Mouse (Mus musculus): Measurements from ENCODE around the gene Sez6.
A peak's percentile ranks its signal among the peaks of the same experiment; 100 is the strongest.

Gene Sez6

DNA sequence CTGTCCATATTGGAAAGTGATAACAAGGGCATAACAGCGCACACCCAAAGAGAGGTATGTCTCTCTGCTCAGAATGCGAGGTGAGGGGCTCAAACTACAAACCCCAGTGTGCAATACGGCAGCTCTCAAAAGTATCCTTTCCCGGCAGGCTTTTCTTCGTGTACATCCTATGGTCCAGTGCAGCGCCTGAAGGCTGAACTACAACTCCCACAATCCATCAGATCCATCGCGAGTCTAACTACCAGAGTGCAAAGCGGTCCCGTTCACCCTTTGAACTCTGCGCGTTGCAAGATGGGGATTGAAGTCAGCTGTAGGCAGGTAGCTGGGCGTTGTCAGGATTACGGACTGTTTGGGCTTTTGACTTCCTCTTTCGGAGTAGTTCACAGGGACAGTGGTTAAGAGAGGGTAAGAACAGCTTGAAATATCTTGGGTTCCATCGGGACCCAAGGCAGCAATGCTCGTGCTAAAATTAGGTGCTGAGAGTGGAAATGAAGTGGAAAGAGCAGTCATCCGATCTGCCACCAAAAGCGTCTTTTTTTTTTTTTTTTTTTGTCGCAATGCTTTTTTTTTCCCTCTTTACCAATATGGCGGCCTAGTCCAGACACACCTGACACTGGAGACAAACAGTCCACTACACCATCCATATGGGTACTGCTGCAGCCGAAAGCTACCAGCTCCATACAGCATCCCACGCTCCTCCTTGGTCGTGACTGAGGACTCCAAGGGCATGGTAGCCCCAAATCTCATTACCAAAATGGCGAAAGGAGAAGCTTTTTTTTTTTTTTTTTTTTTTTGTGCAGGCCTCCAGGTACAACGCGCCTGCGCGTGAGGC is 51.2 kb downstream of the Sez6 start:
- peak; percentile 98 for DNase-seq (ENCODE audit: low read depth)

DNA sequence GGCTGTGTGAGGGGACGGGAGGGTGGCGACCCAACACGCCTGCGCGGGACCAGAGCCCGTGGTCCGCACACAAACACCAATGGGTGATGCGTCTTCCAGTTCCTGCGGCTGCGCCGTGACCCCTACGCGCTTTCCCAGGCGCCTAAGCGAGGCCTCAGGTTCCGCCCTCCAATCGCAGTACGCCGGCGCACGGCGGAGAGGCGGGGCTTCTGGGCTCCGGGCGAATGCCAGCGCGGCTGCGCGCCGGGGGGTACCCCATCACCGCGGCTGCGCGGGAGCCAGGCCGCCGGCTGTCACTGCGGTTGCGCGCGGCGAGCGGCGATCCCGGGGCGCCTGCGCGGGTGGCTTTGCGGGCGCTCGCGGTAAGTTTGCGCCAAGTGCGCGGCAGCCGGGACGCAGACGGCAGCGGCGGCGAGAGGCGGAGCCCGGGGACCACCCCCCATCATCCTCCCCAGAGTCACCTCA is 51.9 kb downstream of the Sez6 start, which contains the start of gene Phf12:
Gene Phf12 (plus strand): TSS at position 314 of the 465 bp plus-strand sequence.
- peak; percentile 100 for DNase-seq (ENCODE audit: low read depth)

DNA sequence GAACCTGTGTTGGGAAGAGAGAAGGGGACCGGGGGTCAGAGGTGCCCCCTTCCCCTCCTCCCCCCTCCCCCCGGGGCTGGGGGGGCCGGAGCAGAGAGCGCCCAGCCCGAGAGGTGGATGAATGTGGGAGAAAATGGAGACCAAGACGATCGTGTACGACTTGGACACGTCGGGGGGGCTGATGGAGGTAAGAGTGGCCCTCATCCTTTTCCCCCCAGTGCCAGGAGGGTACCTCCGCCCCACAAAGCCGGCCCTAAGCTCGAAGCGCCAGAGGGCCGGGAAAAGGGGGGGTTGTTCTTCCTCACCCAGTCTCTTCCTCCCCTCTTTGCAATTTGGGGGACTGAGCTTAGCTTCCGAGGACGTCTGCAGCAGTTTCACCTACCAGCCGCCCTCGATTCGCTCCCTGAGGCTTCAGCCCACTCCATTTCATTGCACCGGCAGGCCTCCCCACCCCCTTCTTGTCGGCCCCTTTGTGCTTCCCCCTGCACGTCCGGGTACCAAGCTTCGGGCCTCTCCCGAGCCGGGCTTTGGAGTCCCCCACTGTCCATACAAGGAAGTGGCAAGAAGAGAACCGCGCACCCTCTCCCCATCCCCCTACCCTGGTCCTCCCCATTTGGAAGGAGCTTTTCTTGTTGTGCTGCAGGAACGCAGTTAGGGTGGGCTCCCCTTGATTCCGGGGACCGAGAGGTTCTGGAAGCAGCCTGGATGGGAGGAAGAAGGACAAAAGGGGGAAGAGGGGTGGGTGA is 52.8 kb downstream of the Sez6 start:
- peak; percentile 67 for DNase-seq (ENCODE audit: low read depth)

DNA sequence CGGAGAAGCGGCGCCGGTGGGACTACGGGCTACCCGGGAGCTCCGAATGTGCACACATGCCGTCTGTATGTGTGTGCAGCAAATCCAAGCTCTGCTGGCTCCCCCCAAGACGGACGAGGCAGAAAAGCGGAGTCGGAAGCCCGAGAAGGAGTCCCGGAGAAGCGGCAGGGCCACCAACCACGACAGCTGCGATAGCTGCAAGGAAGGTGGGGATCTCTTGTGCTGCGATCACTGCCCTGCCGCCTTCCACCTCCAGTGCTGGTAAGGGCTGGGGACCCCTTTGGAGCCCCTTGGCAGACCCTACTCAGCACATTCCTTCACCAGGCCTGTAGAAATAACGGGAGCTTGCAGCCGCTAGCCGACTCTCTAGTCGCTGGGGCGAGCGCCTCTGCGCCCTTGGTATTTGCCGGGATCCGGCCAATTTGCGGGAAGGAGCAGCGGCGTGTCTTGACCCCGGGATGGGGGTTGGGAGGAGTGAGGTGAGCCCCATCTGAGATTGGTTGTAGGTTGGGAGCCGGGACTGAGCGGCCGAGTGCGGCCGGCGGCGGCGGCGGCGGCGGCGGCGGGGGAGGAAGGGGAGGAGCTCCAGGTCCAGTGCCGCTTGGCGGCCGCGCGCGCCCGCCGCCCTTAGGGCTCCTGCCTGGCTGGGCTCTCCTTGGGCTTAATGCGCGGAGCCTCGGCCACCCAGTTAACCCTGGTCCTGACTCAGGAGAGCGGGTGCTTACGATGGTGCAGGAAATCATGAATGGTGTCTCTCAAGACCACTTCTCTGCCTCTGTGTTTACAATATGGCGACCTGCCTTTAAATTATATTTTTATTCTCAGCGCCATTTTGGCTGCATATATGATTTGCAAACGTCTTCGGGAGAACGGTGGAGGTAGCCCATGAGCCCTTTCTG is 53.6 kb downstream of the Sez6 start:
- DNase-seq (ENCODE audit: low read depth): peak; percentile 79

DNA sequence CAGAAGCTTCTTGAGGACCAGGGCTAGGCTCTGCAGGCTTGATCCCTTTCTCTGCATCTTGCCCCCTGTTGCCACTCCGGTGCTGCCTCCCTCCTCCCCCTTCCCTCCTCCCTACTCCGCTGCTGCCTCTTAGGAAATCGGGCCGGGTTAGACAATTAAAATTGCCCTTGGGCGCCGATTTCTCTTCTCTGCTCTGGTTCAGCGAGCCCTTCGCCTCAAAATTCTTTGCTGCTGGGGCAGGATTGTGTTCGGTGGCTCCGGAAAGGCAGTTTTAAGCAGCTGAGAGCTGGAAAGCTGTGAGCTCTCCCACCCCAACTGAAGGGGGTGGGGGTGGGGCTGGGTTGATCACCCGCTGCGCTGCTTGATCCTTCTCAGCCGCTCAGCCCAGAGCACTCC is 54.2 kb downstream of the Sez6 start:
- DNase-seq (ENCODE audit: low read depth): no peak

DNA sequence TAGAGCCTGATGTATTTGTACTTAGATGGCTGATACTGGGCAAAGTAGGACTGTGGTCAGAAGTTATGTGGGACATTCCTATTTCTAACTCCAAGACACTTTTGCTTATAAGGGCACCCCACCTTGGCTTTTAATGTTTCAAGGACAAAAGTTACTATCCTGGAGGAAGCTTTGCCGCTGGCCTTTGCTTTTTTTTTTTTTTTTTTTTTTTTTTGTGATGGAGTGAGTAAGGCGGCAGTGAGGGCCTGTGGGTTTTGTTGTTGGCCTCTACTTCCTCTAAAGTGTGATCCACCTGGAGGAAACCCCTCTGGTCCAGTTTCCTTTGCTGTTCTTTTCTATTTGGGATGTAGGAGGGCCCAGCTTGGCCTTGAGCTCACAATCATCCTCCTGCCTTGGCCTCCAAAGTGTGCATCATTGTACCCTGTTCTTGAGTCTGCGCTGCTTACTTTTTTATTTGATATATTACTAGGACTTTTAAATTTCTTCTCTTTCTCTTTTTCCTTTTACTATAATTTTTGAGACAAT is 55.0 kb downstream of the Sez6 start:
- no peak for DNase-seq (ENCODE audit: low read depth)

DNA sequence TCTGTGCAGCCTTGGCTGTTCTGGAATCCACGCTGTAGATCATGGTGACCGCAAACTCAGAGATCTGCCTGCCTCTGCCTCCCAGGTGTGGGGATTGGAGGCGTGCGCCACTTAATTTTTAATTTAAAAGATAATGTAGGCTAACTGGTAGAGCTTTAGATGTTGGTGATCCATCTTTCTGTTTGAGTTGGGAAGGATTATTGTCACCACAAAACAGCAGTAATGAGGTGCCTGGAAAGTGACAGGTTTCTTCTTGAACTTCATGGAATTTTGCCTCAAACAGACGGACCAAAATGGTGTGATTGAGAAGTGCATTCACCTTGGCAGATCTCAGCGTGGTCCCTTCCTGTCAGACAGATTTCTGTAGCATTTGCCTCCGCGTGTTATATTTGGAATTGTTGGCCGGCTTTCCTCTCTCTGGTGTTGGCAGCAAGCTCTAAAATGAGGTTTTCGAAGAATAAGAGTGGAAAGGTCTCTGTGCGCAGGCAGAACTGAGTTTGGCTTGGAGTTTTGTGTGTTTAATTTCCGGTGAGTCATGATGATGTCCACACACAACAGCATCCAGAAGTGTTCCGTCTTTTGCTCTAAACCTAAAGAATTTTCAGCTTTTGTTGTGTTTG is 58.6 kb downstream of the Sez6 start:
- no peak for DNase-seq (ENCODE audit: low read depth)

DNA sequence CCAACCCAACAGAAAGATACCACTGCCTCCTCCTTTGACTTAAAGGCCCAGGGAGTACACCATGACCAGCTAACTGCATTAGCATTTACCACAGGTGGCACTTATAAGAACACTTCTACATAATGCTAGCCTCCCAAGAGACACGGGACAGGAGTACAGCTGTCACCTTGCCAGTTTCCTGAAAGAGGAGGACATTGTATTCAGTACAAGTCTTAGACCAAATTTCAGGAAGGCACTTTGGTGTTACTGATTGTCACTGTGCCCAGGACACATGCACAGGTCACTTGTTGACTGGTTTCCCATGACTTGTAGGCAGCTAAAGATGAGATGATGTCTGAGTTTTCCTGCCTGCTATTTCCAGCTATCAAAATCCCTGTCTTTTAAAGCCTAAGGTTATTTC is 65.0 kb downstream of the Sez6 start:
- no peak for DNase-seq (ENCODE audit: low read depth)

DNA sequence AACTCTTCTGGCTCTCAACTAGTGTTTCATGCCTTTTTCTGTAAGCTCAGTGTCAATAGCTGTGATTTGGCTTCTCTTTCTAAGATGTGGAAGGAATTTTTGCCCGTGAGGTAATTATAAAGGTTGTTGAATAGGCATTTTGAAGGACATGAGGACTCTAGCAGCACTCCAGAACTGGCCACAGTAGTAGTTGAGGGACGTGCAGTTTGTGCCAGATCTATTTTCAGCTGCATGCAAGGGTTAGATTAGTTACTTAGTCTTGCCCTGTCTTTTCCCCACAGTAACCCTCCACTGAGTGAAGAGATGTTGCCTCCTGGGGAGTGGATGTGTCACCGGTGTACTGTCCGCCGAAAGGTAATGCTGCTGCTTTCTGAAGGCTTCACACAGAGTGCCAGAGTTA is 75.8 kb downstream of the Sez6 start:
- DNase-seq (ENCODE audit: low read depth): no peak

DNA sequence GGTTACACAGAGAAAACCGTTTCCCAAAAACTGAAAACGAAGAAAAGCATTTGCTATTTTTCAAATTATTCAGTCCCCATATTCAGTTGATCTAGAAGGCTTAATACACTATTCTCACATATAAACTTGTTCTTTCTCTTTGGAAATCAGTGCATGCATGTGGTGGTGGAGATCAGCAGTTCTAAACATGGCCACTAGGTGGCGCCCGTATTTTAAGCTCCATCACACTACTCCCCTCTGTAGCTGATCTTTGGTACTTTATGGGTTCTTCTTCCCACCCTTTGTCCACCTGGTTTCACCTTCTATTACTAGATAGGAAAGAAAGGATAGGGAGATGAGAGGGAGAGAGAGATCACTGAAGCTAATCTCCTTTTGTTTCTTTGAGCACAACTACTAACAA is 89.1 kb downstream of the Sez6 start:
- DNase-seq (ENCODE audit: low read depth): peak; percentile 89

DNA sequence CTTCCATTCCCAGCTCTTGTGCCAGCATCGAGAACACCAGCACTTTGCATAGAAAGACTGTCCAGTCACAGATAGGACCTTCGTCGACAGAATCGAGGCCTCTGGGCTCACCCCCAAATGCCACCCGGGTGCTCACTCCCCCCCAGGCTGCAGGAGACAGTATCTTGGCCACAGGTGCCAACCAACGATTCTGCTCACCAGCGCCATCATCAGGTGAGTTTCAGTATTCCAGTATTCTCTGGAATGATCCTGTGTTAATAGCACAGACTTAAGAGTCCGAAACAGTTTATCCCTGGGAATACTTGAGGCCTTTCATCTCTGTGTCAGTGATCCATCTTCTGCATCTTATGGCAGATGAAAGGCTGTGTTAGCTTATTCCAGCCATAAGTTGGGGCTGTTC is 93.0 kb downstream of the Sez6 start:
- DNase-seq (ENCODE audit: low read depth): peak; percentile 71
